In genomic region chr2:68435494-68436255, GRCm38 (mm10) we compare ENCODE assay signal across 9 mouse cellular contexts. TPM values are rescaled to one million over a fixed set of nuclear protein-coding genes. Genes with fewer than 3 reads are reported as not detected.
DNase-seq lines count a peak whose midpoint lies in the region; ATAC-seq lines count a peak whose summit lies in the region.
"Had no signal": no experiment of that assay in that cellular context is flagged by ENCODE, and none has a peak within 500 bp of the region (broad histone marks: within the 10 kb centered on the region; RNA-seq: fewer than 3 reads in every experiment).

No protein-coding gene starts in this region.

- peak; percentile 26; the same call in 1 of the 2 replicates for ATAC-seq in hindbrain, embryonic 12.5 days (ENCODE audit: low FRiP score)

- WGBS in hindbrain, embryonic 12.5 days = 31% methylated on average over 15 of the region's 15 CpGs
- WGBS in midbrain, embryonic 10.5 days = 42% methylated on average over 15 of the region's 15 CpGs

- H3K4me2 ChIP-seq in hindbrain, embryonic 12.5 days (replicated peaks) = 0 out of 2 replicates have a peak overlapping the region, but pooled peaks have one; percentile 11

- peaks cover 21% of the 10 kb centered on the region for H3K4me1 ChIP-seq in hindbrain, embryonic 12.5 days
- peaks cover 41% of the 10 kb centered on the region for H3K4me1 ChIP-seq in midbrain, embryonic 10.5 days

- DNase-seq in retina, postnatal 1 day = peak; percentile 9
- no peak for DNase-seq in retina, embryonic 14.5 days (ENCODE audit: low spot score)
- no peak for DNase-seq in midbrain, embryonic 10.5 days (ENCODE audit: low spot score)
- peak; percentile 55 to 78 for DNase-seq in thymus, postnatal 36 days
- no peak for DNase-seq in layer of hippocampus, adult 9-11 months
- DNase-seq in adrenal gland, adult 18-20 months (ENCODE audit: low spot score in 2 of 2) = no peak
- DNase-seq in gastrocnemius, postnatal 4 days (ENCODE audit: low spot score in 2 of 2) = no peak

- H3K36me3 ChIP-seq in hindbrain, embryonic 12.5 days = no peaks in the 10 kb centered on the region
- H3K36me3 ChIP-seq in midbrain, embryonic 10.5 days = no peaks in the 10 kb centered on the region; the same call in 1 of the 2 replicates

- no peak overlapping the region for H3K27ac ChIP-seq in hindbrain, embryonic 12.5 days
- H3K27ac ChIP-seq in midbrain, embryonic 10.5 days (replicated peaks) = peak overlapping the region; percentile 52; the same call in 1 of the 2 replicates
- H3K27ac ChIP-seq: macrophage had no signal

- no peak overlapping the region for H3K4me3 ChIP-seq in hindbrain, embryonic 12.5 days
- no peak overlapping the region for H3K4me3 ChIP-seq in midbrain, embryonic 10.5 days

- no peaks in the 10 kb centered on the region for H3K9me3 ChIP-seq in hindbrain, embryonic 12.5 days (replicated peaks)
- H3K9me3 ChIP-seq in midbrain, embryonic 10.5 days (replicated peaks) = no peaks in the 10 kb centered on the region

- no peaks in the 10 kb centered on the region for H3K27me3 ChIP-seq in hindbrain, embryonic 12.5 days
- no peaks in the 10 kb centered on the region for H3K27me3 ChIP-seq in midbrain, embryonic 10.5 days (ENCODE audit: low read depth, poor library complexity, severe bottlenecking)

- no peak overlapping the region for H3K9ac ChIP-seq in hindbrain, embryonic 12.5 days

RNA-seq across cellular contexts. Expression of gene Stk39, which starts 36.4 kb away (rescaled TPM):
- 55.1 and 57.0 TPM in 2 replicates for polyA plus RNA-seq in hindbrain, embryonic 12.5 days (2016; fragmentation: Nextera tagmentation; extraction: Ambion mirVana)
- polyA plus RNA-seq in midbrain, embryonic 10.5 days (2016; fragmentation: Nextera tagmentation; extraction: Ambion mirVana) = 30.1 and 37.5 TPM in 2 replicates
- 10 to 100 TPM; 48.1 to 55.6 TPM for total RNA-seq in adrenal gland, adult 18-20 months (2021)
- 10 to 100 TPM; 24.1 to 24.3 TPM for total RNA-seq in gastrocnemius, postnatal 4 days (2021)

Comparison
In these comparisons a context has a peak if more than half of its experiments do, and no peak if none do; other contexts are left out.
1. DNase-seq: peak in retina, postnatal 1 day (single experiment) and thymus, postnatal 36 days (2 of 2); none in retina, embryonic 14.5 days (single experiment), midbrain, embryonic 10.5 days (single experiment), layer of hippocampus, adult 9-11 months (single experiment), adrenal gland, adult 18-20 months (0 of 2) and gastrocnemius, postnatal 4 days (0 of 2).